Mouse (Mus musculus): ENCODE measurements around the gene Zfp472.
A peak's percentile ranks its signal among the peaks of the same experiment; 100 is the strongest.

Zfp472 gene

DNA sequence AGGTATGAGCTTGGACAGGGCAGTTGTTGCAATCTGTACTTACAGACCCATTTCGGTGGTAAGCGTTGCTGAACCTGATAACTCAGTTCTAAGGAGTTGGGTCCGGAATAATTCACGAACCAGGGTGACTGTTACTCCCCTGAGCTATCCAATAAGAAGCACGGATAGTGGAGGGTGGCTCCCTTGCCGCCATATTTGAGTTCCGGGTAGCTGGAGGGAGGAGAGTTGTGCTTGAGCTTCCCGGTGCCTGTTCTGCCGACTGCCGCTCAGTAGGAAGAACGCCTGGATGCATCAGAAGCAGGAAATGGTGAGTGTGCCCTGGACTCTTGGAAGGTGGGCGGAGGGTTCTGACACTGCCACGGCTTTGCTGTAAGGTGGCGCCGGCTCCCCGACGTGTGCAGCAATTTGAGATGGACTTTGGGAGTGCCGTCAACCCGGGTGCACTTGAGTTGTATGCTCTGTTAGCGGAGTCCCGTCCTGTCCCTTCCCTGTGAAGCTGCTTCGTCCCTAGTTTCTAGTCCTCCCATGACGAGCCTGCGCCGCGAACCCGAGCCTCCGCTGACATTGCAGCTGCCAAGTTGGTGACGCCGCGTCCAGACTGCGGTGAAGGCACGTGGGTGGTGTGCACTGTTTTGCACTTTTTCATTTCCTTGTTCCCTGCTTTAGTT is at the start of gene Zfp472:
Gene Zfp472, plus strand, starts transcription at position 192 of the 668 bp plus-strand sequence.
- DNase-seq (ENCODE audit: low read depth, low spot score) = peak; percentile 93

GRCm38 (mm10) chr17:32916075-32916474 is 49.5 kb upstream of the Zfp472 start:
- no peak for DNase-seq (ENCODE audit: low read depth, low spot score)

- no peak for DNase-seq (ENCODE audit: low read depth, low spot score)
Observed at GRCm38 (mm10) chr17:32917131-32917530, 48.5 kb upstream of the Zfp472 start, which contains the start of gene Cyp4f14. Cyp4f14 (minus strand) TSS chr17:32917342.

DNA sequence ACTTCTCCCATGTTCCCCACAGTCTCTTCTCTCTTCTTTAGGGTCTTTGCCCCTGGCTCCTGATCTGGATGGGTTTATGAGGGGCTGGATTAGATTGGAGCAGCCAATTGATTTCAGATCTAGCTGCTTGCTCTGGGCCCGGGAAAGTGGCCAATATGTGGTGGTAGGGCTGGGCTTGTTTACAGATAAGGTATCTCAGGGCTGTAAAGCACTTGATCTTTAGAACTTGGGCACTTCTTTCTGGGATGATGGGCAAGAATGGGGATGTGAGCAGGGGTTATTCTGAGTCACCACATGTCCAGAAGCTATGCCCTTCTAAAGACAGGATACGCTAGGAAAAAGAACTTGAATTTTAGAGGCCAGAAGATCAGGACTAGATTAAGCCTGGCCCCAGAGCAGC is 46.5 kb upstream of the Zfp472 start:
- DNase-seq (ENCODE audit: low read depth, low spot score) = no peak

- DNase-seq (ENCODE audit: low read depth, low spot score) = peak; percentile 19
Observed at GRCm38 (mm10) chr17:32923681-32924080, 41.9 kb upstream of the Zfp472 start.

DNA sequence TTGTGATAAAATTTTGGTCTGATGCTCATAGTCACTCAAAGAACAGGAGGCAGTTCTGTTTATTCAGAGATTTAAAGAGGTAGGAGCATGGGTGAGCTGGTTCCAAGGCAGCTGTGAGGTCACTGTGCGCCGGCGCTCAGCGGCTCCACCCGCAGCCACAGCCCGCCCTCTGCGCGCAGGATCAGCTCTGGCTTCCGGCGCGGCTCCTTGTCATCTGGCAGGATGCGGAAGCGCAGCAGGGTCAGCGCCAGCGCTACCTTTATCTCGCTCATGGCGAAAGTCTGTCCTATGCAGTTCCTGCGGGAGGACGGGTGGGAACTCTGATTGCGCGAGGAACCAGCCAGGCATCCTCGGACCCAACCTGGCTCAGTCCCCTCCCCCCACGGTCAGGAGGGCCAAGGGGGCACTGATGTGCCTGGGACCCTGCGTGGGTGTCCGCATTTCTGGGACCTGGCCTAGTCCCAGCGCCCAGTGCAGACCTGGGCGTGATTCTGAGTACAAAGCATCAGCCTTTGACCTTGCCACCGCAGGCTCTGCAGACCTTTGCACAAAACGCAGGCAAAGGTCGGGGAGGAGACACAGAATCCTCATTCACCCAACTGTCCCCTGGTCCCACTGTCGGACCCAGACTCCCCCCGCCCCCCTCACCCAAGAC is 40.8 kb upstream of the Zfp472 start:
- DNase-seq (ENCODE audit: low read depth, low spot score) = peak; percentile 77

DNA sequence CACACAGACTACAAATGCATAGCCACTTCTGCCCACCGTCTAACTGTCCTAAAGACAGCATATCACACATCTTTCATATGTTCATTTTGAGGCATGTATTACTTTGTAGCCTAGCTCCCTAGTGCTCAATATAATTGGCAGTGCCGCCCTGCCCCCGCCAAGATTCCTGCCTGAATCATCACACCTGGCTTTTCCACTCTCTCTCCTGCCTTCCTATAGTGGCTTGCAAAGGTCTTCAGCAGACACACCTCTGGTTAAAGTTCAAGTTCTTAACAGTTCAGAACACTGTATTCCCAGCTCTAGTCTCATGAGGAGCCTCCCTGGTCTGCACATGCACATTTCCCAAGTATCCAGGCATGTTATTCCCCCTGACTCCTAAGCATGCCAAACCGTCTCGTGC is 37.8 kb upstream of the Zfp472 start:
- DNase-seq (ENCODE audit: low read depth, low spot score) = no peak

DNA sequence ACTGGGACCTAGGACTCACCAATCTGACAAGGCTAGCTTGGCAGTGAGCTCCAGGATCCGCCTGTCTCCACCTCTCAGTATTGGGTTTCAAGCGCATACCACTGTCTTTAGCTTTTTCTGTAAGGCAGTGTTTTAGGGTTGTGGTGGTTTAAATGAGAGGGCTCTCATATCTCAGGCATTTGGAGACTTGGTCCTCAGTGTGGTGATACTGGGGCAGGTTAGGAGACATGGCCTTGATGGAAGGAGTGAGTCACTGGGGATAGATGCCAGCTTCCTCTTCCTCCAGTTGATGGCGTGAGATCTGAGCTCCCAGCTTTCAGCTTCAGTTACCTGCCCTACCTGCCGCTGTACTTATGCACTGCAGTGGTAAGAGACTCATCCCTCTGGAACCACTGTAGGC is 25.8 kb upstream of the Zfp472 start:
- no peak for DNase-seq (ENCODE audit: low read depth, low spot score)

GRCm38 (mm10) chr17:32943661-32944060 is 22.0 kb upstream of the Zfp472 start:
- DNase-seq (ENCODE audit: low read depth, low spot score) = no peak

DNA sequence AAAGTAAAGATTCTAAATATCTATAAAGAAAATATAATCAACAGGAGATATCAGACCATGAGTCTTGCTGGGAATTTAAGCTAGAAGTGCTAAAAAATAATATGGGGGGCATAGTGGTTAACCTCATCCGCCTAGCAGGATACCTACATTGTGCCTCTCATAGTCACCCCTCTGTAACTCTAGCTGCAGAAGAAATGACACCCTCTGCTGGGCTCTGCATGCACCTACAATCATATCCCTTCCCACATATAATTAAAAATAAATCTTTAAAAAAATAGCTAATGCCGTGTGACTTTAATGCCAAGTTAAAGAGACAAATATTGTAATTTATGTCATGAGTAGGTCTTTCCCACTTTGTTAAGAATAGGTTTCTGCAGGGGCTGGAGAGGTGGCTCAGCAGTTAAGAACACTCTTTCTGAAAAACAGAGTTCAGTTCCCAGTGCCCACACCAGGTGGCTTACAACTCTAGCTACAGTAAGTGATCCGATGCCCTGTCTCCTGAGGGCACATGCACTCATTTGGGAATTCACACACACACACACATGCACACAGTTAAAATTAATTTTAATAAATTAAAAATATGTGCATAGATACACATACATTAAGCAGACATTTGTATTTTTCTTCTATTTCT is 21.1 kb upstream of the Zfp472 start:
- no peak for DNase-seq (ENCODE audit: low read depth, low spot score)

GRCm38 (mm10) chr17:32946716-32947115 is 18.9 kb upstream of the Zfp472 start:
- no peak for DNase-seq (ENCODE audit: low read depth, low spot score)

DNA sequence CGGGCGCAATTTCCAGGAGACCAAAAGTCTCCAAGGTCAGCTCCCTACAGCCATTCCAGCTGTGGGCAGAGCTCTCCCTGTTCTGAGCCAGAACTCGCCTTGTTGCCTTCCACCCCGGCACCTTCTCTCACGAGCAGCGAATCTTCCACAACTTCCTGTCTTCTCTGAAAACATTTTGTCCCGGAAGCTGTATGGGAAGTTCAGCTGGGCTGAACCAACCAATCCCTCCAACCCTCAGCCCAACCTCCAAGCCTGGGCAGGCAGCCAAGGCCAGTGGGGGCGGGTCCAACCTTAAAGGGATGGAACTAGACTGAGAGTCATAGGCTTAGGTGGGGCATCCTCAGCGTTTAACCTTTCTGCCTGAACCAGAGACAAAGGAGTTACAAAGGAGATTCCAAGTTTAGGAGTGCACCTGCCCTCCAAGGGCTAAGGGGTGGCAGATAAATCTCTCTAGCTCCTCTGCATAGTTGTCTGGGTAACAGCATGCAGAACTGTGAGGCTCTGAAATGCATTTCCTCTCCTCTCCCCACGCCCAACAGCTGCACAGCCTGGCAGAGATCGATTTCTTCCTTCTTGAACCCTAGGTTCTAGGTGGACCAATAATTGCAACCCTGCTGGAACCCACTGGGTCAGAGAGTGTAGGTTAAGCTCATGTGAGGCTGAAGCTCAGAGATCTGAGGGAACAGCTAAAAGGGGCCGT is 18.2 kb upstream of the Zfp472 start, which contains the start of gene Cyp4f13:
Gene Cyp4f13, minus strand, starts transcription at position 188 of the 700 bp plus-strand sequence.
- peak; percentile 95 for DNase-seq (ENCODE audit: low read depth, low spot score)

DNA sequence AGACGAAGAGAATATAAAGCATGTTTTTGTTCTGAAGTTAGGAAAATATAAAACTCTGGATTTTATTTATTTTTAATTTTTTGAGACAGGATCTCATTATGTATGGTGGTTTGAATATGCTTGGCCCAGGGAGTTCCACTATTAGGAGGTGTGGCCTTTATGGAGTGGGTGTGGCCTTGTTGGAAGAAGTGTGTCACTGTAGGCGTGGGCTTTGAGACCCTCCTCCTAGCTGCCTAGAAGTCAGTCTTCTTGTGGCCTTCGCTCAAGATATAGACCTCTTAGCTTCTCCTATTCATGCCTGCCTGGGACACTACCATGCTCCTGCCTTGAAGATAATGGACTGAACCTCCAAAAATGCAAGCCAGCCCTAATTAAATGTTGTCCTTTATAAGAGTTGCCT is 15.5 kb upstream of the Zfp472 start:
- peak; percentile 50 for DNase-seq (ENCODE audit: low read depth, low spot score)

GRCm38 (mm10) chr17:32951006-32951405 is 14.6 kb upstream of the Zfp472 start:
- DNase-seq (ENCODE audit: low read depth, low spot score) = no peak

GRCm38 (mm10) chr17:32951441-32951840 is 14.2 kb upstream of the Zfp472 start:
- peak; percentile 94 for DNase-seq (ENCODE audit: low read depth, low spot score)

GRCm38 (mm10) chr17:32965253-32965622 is 376 bp upstream of the Zfp472 start:
- no peak for DNase-seq (ENCODE audit: low read depth, low spot score)

DNA sequence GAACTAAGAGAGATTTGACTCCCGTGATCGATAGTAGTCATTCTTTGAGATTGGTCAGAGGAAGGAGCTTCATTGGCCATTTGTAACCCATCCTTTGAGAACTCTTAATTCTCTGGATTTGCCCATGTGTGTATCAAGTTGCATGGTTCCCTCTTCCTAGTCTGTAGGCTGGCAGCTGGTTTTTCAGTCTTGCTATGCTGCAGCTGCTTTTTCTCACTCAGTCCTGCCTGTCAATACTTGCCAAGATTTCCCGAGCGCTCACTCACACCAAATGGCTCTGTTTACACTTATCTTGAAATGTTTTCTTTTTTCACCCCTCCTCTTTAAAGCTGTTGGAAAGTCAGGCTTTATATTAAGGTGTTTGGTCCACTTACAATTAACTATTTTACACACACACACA is 15.7 kb downstream of the Zfp472 start:
- DNase-seq (ENCODE audit: low read depth, low spot score) = no peak

GRCm38 (mm10) chr17:32986301-32986700 is 20.7 kb downstream of the Zfp472 start:
- DNase-seq (ENCODE audit: low read depth, low spot score) = no peak

GRCm38 (mm10) chr17:32991965-32992698 is 26.5 kb downstream of the Zfp472 start:
- peak; percentile 73 for DNase-seq (ENCODE audit: low read depth, low spot score)

- peak; percentile 88 for DNase-seq (ENCODE audit: low read depth, low spot score)
Observed at GRCm38 (mm10) chr17:32992699-32993474, 27.3 kb downstream of the Zfp472 start, which contains the start of gene Zfp952. Zfp952 (plus strand) TSS chr17:32993129.

GRCm38 (mm10) chr17:32998492-32998891 is 32.9 kb downstream of the Zfp472 start:
- DNase-seq (ENCODE audit: low read depth, low spot score) = no peak

Measured in ES-CJ7 (cell line).